Mouse (Mus musculus) neural tube, embryonic 15.5 days (tissue): ENCODE results near the gene Ankmy1. TPM values are rescaled to one million over a fixed set of nuclear protein-coding genes. Genes with fewer than 3 reads are reported as not detected.

Experiments used
- ATAC-seq: fragments of 200-750 bp; cut with Nextera tagmentation; 2 replicates; pipeline ENCODE4 v1.8.0; 2017; ENCODE audit warnings: mild to moderate bottlenecking, moderate TSS enrichment, moderate library complexity; ENCODE audit not compliant: low FRiP score
- H3K27ac ChIP-seq: fragments of 300-500 bp; sonication (generic); replicated peaks from 2 replicates; pipeline ENCODE4 v1.5.1; 2015; ENCODE audit warnings: mild to moderate bottlenecking, inconsistent platforms
- H3K27me3 ChIP-seq: fragments of 300-500 bp; sonication (generic); replicated peaks from 2 replicates; pipeline ENCODE4 v1.6.1; 2015; ENCODE audit warnings: inconsistent platforms
- H3K36me3 ChIP-seq: fragments of 300-500 bp; sonication (generic); 2 replicates; pipeline ENCODE4 v1.6.1; 2015; ENCODE audit warnings: inconsistent platforms
- H3K4me1 ChIP-seq: fragments of 300-500 bp; sonication (generic); 2 replicates; pipeline ENCODE4 v1.6.1; 2015; ENCODE audit warnings: inconsistent platforms
- H3K4me2 ChIP-seq: fragments of 300-500 bp; sonication (generic); 2 replicates; pipeline ENCODE4 v1.6.1; 2015; ENCODE audit warnings: inconsistent platforms, mild to moderate bottlenecking, moderate library complexity
- H3K4me3 ChIP-seq: fragments of 300-500 bp; sonication (generic); replicated peaks from 2 replicates; pipeline ENCODE4 v1.5.1; 2015; ENCODE audit warnings: mild to moderate bottlenecking, inconsistent platforms
- H3K9ac ChIP-seq: fragments of 300-500 bp; sonication (generic); replicated peaks from 2 replicates; pipeline ENCODE4 v1.6.1; 2015; ENCODE audit warnings: mild to moderate bottlenecking, inconsistent platforms
- H3K9me3 ChIP-seq: fragments of 300-500 bp; sonication (generic); replicated peaks from 2 replicates; pipeline ENCODE4 v1.6.1; 2016; ENCODE audit warnings: inconsistent platforms
- WGBS: fragments of 180-500 bp; shearing (Covaris S2); methylation state at CpG from one replicate; pipeline ENCODE4 v1.1.7; 2015; ENCODE audit warnings: mixed read lengths; 5-methylcytosine and 5-hydroxymethylcytosine counted together
- polyA plus RNA-seq: library from polyadenylated mRNA; unstranded; fragments of >200 nt; fragmentation: Nextera tagmentation; extraction: Ambion mirVana; gene quantifications from 2 replicates; pipeline ENCODE4 v1.2.1, GENCODE M21; 2015

The Ankmy1 gene
- polyA plus RNA-seq = 0.69 and 1.3 TPM in 2 replicates

DNA sequence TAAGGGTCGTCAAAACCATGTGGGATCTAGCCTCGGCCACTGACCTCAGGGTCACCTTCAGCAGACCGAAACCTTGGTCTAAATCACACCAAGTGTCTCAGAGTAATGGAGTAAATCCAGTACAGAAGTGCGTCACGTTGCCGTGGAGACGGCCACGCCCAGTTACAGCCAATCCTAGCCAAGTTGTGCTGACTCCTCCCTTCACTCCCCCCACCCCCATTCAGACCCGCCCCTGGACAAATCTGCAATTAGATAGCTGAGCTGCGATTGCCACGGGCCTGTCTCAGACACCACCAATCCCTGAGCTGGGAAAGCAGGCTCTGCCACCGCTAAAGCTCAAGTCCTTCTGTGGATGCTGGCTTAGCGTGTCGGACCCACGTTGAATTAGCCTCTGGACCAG is at the start of gene Ankmy1:
Gene Ankmy1 (minus strand): TSS at position 121 of the 400 bp plus-strand sequence.
- H3K4me3 ChIP-seq = peak within 1 kb of the TSS; percentile 19
- no peak within 1 kb of the TSS for H3K9ac ChIP-seq
- H3K27ac ChIP-seq = peak within 1 kb of the TSS; percentile 41; the same call in 1 of the 2 replicates
- H3K36me3 ChIP-seq = no peaks in the 10 kb centered on the region
- H3K4me2 ChIP-seq = peak within 1 kb of the TSS; percentile 54
- 0 out of 2 replicates have a peak, but pooled peaks cover 5% of the 10 kb centered on the region for H3K27me3 ChIP-seq
- peaks cover 22% of the 10 kb centered on the region for H3K4me1 ChIP-seq
- H3K9me3 ChIP-seq = no peaks in the 10 kb centered on the region
- WGBS = under 1% methylated on average over 15 of the region's 15 CpGs
- ATAC-seq = peak; percentile 21

DNA sequence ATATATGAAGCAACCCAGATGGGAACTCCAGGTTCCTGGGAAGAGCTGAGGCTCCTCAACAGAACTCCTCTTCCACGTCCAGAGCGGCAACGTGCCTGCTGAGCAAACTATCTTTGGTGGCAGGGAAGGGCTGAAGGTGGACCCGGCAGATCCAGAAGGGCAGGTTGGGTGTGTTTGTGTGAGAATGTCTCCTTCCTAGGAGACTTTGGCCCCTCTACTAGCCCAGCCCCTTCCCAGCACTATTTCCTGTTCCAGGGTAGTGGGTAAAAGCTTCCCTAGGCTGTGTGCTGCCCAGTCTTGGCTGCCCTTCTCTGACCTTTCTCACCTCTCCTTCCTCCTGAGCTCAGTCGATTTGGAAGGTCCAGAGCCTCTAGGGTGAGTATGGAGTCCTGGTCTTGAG is 47.9 kb upstream of the Ankmy1 start, which contains the start of gene Gpr35:
Gene Gpr35 (plus strand): TSS at position 259 of the 400 bp plus-strand sequence.
- Histone ChIP-seq H3K4me1 (no peaks in the 10 kb centered on the region), H3K9me3 (no peaks in the 10 kb centered on the region), H3K4me2 (no peak within 1 kb of the TSS), H3K27ac (no peak within 1 kb of the TSS), H3K4me3 (no peak within 1 kb of the TSS), H3K36me3 (peaks cover 42% of the 10 kb centered on the region), H3K27me3 (no peaks in the 10 kb centered on the region), H3K9ac (no peak within 1 kb of the TSS)
- no peak for ATAC-seq
- WGBS = 83% methylated on average over 5 of the region's 5 CpGs

DNA sequence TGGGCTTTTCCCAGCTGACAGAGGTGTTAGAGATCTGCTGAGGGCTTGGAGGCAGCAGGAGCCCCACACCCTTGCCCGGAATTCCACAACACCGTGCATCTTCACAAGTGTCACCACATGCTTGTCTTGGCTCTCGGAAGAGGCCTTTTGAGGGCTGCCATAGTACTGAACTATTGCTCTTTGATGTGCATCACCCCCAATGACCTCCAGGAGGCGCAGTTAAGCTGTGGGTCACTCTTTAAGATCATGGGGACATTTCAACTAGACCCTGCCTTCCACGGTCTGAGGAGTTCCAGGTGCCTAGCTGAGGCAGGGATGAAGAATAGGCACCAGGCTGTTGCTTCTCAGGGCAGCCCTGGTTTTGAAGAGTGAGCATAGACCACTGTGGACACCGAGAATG is 46.7 kb upstream of the Ankmy1 start:
- no peak overlapping the region for H3K4me3 ChIP-seq
- peaks cover 54% of the 10 kb centered on the region for H3K36me3 ChIP-seq
- no peak for ATAC-seq
- H3K27me3 ChIP-seq = no peaks in the 10 kb centered on the region
- no peak overlapping the region for H3K27ac ChIP-seq
- no peak overlapping the region for H3K9ac ChIP-seq
- WGBS = 71% methylated on average over 6 of the region's 6 CpGs
- H3K4me1 ChIP-seq = no peaks in the 10 kb centered on the region
- H3K9me3 ChIP-seq = no peaks in the 10 kb centered on the region
- no peak overlapping the region for H3K4me2 ChIP-seq

DNA sequence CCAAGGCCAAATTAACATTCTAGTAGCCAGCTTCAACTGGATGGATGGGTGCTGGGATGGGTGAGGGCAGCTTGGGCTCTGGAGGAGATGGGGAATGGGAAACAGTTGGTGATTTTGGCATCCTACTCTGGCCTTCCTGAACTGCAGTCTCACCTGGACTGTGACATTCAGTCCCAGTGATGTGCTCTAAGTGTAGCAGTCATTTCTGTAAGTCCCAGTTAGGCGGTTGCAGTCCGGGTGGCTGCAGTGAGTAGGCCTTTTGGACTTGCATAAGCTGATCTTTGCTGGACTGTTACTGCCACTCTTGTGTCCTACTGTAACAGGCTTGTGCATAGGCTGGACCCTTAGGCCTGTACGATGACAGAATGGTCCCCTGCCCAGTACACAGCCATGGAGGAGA is 45.3 kb upstream of the Ankmy1 start:
- H3K9ac ChIP-seq = no peak overlapping the region
- H3K4me1 ChIP-seq = no peaks in the 10 kb centered on the region
- no peak overlapping the region for H3K4me3 ChIP-seq
- H3K9me3 ChIP-seq = no peaks in the 10 kb centered on the region
- WGBS = 97% methylated on average over 3 of the region's 3 CpGs
- H3K4me2 ChIP-seq = no peak overlapping the region
- H3K27me3 ChIP-seq = no peaks in the 10 kb centered on the region
- no peak for ATAC-seq
- peaks cover 69% of the 10 kb centered on the region for H3K36me3 ChIP-seq
- no peak overlapping the region for H3K27ac ChIP-seq

DNA sequence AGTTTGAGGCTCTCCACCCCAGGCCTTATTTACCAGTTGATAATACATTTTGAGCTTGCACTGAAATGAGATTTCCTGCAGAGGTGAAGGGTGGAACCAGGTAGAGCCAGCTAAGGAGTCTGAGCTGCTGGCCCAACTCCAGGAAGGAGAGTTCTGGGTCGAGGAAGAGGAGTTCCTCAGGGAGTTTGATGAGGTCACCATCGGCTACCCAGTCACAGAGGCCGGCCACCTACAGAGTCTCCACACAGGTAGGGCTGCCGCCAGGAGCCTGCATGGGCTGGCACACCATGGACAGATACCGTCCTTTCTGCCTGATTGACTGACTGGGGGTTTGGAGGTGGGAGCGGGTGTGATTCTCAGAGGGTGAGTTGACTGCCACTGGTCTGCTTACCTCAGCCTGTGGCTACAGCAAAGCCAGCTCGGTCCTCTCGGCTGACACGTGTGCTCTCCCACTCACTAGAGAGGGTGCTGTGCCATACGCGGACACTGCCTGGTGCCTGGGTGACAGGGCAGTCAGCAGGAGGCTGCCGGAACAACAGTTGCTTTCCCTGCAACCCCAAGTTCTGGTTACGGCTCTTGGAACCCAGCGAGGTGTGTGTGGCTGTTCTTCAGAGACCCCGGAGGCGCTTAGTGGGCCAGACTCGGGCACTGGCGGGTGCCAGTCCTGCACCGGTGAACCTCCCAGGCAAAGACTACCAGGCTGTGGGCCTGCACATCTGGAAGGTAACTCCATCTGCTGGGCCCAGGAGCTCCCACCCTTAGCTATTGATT is 40.7 kb upstream of the Ankmy1 start:
- peaks cover 96% of the 10 kb centered on the region for H3K36me3 ChIP-seq
- H3K27ac ChIP-seq = no peak overlapping the region
- no peak overlapping the region for H3K4me2 ChIP-seq
- 96% methylated on average over 19 of the region's 19 CpGs for WGBS
- H3K9me3 ChIP-seq = no peaks in the 10 kb centered on the region
- no peaks in the 10 kb centered on the region for H3K4me1 ChIP-seq
- ATAC-seq = no peak
- no peaks in the 10 kb centered on the region for H3K27me3 ChIP-seq
- H3K9ac ChIP-seq = no peak overlapping the region
- H3K4me3 ChIP-seq = no peak overlapping the region

DNA sequence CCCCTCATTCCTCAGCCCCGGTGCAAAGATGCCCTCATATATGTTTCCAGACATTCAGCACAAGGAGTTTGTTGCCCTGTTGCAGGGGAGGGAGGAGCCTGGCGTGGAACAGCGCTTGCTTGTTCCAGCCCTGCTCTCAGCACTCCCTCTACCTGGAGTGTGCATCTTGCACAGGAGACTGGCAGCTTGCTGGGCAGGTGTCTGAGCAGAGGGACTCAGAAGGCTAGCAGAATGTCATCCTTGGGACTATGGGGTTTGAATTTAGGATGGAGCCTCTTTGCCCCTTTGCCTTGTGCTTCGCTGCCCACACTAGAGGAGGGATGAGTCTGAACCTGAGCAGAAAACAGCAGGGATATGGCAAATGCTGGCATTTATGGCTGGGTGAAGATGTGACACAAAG is 37.0 kb upstream of the Ankmy1 start:
- Histone ChIP-seq H3K4me3 (no peak overlapping the region), H3K4me1 (peaks cover 23% of the 10 kb centered on the region), H3K27me3 (no peaks in the 10 kb centered on the region), H3K9ac (no peak overlapping the region), H3K9me3 (no peaks in the 10 kb centered on the region), H3K4me2 (no peak overlapping the region), H3K36me3 (peaks cover 69% of the 10 kb centered on the region), H3K27ac (no peak overlapping the region)
- WGBS = 98% methylated on average over 4 of the region's 4 CpGs
- ATAC-seq = no peak

DNA sequence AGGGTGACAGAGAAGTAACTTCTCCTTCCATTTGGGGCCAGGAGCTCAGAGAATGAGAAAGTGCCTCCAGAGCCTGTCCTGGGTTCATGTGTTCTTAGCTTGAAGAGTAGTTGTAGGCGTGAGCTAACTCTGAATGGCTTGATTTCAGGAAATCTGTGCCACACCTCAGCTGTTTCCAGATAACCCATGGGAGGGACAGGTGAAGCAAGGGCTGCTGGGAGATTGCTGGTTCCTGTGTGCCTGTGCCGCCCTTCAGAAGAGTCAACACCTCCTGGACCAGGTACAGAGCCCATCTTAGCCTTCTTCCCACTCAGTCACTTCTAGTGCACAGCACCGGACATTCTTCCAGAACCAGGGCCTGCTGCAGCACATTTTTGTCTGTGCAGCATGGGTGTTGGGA is 35.1 kb upstream of the Ankmy1 start:
- H3K36me3 ChIP-seq = peaks cover 49% of the 10 kb centered on the region
- H3K4me2 ChIP-seq = no peak overlapping the region
- peaks cover 33% of the 10 kb centered on the region for H3K4me1 ChIP-seq
- no peaks in the 10 kb centered on the region for H3K27me3 ChIP-seq
- H3K27ac ChIP-seq = no peak overlapping the region
- 95% methylated on average over 3 of the region's 3 CpGs for whole genome bisulfite sequencing
- no peak overlapping the region for H3K4me3 ChIP-seq
- no peak overlapping the region for H3K9ac ChIP-seq
- H3K9me3 ChIP-seq = no peaks in the 10 kb centered on the region
- no peak for ATAC-seq

DNA sequence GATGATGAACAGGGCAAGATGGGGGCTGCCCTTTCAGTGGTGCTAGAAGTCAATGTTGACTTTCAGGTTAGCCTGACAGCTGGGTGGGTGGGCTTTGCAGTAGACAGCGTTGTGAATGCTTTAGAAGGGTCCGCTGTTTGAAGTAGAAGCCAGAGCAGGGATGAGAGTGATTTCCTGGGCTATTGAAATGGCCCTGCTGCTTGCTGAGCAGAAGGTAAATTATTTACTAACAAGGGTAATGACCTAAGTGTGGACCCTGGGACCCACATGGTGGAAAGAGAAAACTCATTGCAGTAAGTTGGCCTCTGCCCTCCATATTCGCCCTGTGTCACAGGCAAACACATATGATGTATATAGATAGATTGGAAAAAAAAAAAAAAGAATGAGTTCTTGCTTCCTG is 33.8 kb upstream of the Ankmy1 start:
- Histone ChIP-seq H3K4me3 (peak overlapping the region; percentile 67), H3K9ac (0 out of 2 replicates have a peak overlapping the region, but pooled peaks have one; percentile 9), H3K36me3 (peaks cover 36% of the 10 kb centered on the region), H3K4me2 (peak overlapping the region; percentile 90), H3K27me3 (no peaks in the 10 kb centered on the region), H3K27ac (no peak overlapping the region), H3K9me3 (no peaks in the 10 kb centered on the region), H3K4me1 (peaks cover 33% of the 10 kb centered on the region)
- no peak for ATAC-seq
- WGBS = 47% methylated on average over 3 of the region's 3 CpGs

DNA sequence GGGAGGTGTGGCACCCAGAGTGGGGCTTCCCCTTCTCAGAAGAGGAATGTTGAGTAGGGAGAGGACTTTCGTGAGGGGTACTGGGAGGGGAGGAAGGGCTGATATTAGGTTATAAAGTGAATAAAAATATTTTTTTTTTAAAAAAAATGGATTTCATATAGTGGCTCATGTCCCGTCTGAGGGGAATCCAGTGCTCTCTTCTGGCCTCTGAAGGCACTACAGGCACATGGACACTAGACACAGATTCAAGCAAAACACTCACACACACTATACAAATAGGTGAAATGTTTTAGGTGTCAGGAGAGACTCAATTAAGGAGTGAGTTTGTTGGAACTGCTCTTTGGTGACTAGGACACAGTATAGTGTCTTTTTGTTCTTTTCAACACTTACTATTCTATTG is 33.3 kb upstream of the Ankmy1 start:
- peaks cover 33% of the 10 kb centered on the region for H3K4me1 ChIP-seq
- peak overlapping the region; percentile 67 for H3K4me3 ChIP-seq
- H3K4me2 ChIP-seq = peak overlapping the region; percentile 90
- H3K27me3 ChIP-seq = no peaks in the 10 kb centered on the region
- peaks cover 34% of the 10 kb centered on the region for H3K36me3 ChIP-seq
- no peaks in the 10 kb centered on the region for H3K9me3 ChIP-seq
- H3K27ac ChIP-seq = no peak overlapping the region
- no peak for ATAC-seq
- H3K9ac ChIP-seq = peak overlapping the region; percentile 65
- WGBS = 57% methylated on average over 2 of the region's 2 CpGs

DNA sequence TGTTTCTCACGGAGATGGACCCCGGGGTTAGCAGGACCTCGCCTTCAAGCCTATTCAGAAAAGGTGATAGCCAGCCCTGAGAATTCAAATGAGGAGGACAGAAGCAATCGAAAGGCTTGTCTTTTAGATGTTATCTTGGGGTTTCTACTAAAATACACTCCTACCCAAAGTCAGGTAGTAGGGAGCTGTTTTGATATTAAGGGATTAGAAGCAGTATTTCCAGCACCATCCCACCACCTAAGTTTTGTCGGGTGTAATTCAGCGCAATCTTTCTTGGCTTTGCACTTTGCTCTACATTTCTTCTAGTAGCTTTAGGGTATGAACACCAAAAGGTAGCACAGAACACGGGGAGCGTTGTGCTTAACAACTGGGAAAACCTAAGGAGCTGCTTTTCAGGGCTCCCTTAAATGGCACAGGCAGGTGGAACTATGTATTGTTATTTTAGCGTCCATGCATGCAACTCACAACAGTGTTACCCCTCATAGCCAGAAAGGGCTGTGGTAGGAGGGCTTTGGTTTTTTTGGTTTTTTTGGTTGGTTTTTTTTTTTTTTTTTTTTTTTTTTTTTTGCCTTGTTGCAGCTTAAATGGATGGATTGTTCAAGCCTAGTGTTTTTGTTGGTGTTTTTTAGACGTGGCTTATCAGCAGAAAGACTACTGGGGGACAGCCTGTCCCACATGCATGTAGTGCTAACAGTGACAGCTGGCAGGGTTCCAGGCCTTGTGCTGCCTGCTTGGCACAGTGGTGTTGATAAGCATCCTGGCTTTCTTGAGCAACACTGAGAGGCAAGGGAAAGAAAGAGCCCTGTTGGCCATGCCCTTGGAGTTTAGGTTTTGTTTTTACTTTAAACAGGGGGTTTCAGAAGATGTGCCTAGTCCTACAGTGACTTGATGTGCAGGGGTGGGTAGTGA is 32.6 kb upstream of the Ankmy1 start:
- Histone ChIP-seq H3K9ac (peak overlapping the region; percentile 65), H3K4me1 (peaks cover 33% of the 10 kb centered on the region), H3K27ac (peak overlapping the region; percentile 99), H3K36me3 (peaks cover 28% of the 10 kb centered on the region), H3K4me2 (peak overlapping the region; percentile 90), H3K9me3 (no peaks in the 10 kb centered on the region), H3K4me3 (peak overlapping the region; percentile 67), H3K27me3 (peaks cover 2% of the 10 kb centered on the region; the same call in 1 of the 2 replicates)
- WGBS = 18% methylated on average over 10 of the region's 10 CpGs
- no peak for ATAC-seq

DNA sequence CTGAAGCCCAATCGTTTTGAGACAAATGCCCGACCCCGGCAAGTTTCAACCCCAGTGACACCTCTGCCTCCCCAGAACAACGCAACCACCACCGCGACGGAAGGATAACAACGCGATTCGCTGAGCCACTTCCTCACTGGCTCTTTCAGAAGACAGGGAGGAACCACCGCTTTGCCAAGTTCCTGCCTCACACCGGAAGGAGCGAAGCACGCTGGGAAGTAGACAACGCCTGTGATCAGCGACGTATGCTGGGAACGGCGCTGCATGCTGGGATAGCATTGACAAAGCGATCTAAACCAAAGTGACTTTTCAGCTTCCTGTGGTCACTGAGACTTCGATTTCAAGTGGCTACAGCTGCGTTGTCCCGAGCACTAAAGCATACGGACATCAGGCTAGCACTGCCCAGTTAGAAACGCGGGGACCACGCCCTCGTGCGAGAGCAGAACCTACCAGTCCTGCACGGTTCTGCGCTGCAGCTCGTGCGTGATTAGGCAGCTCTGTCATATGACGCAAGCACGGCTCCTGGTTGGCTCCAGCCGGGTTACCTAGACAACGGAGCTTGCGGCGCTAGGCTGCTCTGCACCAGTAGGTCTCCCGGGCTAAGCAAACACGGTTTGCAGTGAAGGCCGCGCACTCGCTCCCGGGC is 31.6 kb upstream of the Ankmy1 start, which contains the start of gene Capn10:
Gene Capn10 (plus strand): TSS at position 195 of the 646 bp plus-strand sequence.
- peaks cover 5% of the 10 kb centered on the region; the same call in 1 of the 2 replicates for H3K27me3 ChIP-seq
- no peaks in the 10 kb centered on the region for H3K9me3 ChIP-seq
- whole genome bisulfite sequencing = under 1% methylated on average over 45 of the region's 45 CpGs

More for the DNA sequence above, 31.6 kb upstream of the Ankmy1 start, which contains the start of gene Capn10:
- peaks cover 33% of the 10 kb centered on the region for H3K4me1 ChIP-seq
- peak within 1 kb of the TSS; percentile 90 for H3K4me2 ChIP-seq
- H3K4me3 ChIP-seq = peak within 1 kb of the TSS; percentile 67
- H3K27ac ChIP-seq = peak within 1 kb of the TSS; percentile 99
- peaks cover 18% of the 10 kb centered on the region for H3K36me3 ChIP-seq
- peak within 1 kb of the TSS; percentile 65 for H3K9ac ChIP-seq
- peak; percentile 100 for ATAC-seq
